25 mouse cellular contexts compared by ENCODE assay signal in genomic region chr4:120048274-120048673, GRCm38 (mm10). TPM values are rescaled to one million over a fixed set of nuclear protein-coding genes. Genes with fewer than 3 reads are reported as not detected.
DNase-seq lines count a peak whose midpoint lies in the region; ATAC-seq lines count a peak whose summit lies in the region.
"Had no signal": no experiment of that assay in that cellular context is flagged by ENCODE, and none has a peak within 500 bp of the region (broad histone marks: within the 10 kb centered on the region; RNA-seq: fewer than 3 reads in every experiment).

No protein-coding gene starts in this region.

- H3K4me2 ChIP-seq in embryonic facial prominence, embryonic 15.5 days (replicated peaks), result no peak overlapping the region
- H3K4me2 ChIP-seq in midbrain, embryonic 15.5 days, result no peak overlapping the region
- H3K4me2 ChIP-seq in midbrain, embryonic 13.5 days (replicated peaks), result no peak overlapping the region
- H3K4me2 ChIP-seq: embryonic facial prominence, embryonic 13.5 days; forebrain, embryonic 13.5 days; forebrain, embryonic 15.5 days had no signal

- ATAC-seq in embryonic facial prominence, embryonic 15.5 days (ENCODE audit: insufficient number of reproducible peaks, low FRiP score, low TSS enrichment, low read depth), result 0 out of 2 replicates have a peak, but pooled peaks have one; percentile 31
- ATAC-seq in megakaryocyte, adult 5-6 weeks (ENCODE audit: poor library complexity, severe bottlenecking), result no peak
- 0 out of 2 replicates have a peak, but pooled peaks have one; percentile 30 for ATAC-seq in midbrain, embryonic 15.5 days (replicated peaks)
- no peak for ATAC-seq in midbrain, embryonic 13.5 days
- ATAC-seq: CD4-positive, CD25-positive, alpha-beta regulatory T cell, adult 4 months; forebrain, embryonic 13.5 days; forebrain, embryonic 15.5 days; forebrain, postnatal 0 days had no signal

- no peak overlapping the region for H3K27ac ChIP-seq in embryonic facial prominence, embryonic 15.5 days (replicated peaks)
- no peak overlapping the region for H3K27ac ChIP-seq in embryonic facial prominence, embryonic 10.5 days (replicated peaks)
- H3K27ac ChIP-seq in midbrain, embryonic 15.5 days, result no peak overlapping the region
- H3K27ac ChIP-seq in midbrain, embryonic 13.5 days, result no peak overlapping the region
- H3K27ac ChIP-seq: embryonic facial prominence, embryonic 13.5 days; forebrain, embryonic 13.5 days; forebrain, embryonic 15.5 days had no signal

- no peak for DNase-seq in embryonic facial prominence, embryonic 10.5 days (ENCODE audit: low spot score)
- DNase-seq: adrenal gland, adult 2 months; adrenal gland, postnatal 10 days; adrenal gland, postnatal 25 days; B cell, adult 2 months; cerebellum, adult 11-12 months; cerebellum, adult 2 months; cerebellum, adult 9-10 months; cerebellum, postnatal 10 days; cerebellum, postnatal 25 days; forebrain, postnatal 0 days had no signal

- no peak overlapping the region for H3K9ac ChIP-seq in embryonic facial prominence, embryonic 15.5 days
- H3K9ac ChIP-seq in midbrain, embryonic 15.5 days, result no peak overlapping the region
- H3K9ac ChIP-seq in midbrain, embryonic 13.5 days (replicated peaks), result no peak overlapping the region
- H3K9ac ChIP-seq: embryonic facial prominence, embryonic 13.5 days; forebrain, embryonic 13.5 days; forebrain, embryonic 15.5 days; forebrain, postnatal 0 days had no signal

- H3K9me3 ChIP-seq in embryonic facial prominence, embryonic 15.5 days (replicated peaks), result no peaks in the 10 kb centered on the region
- no peaks in the 10 kb centered on the region for H3K9me3 ChIP-seq in embryonic facial prominence, embryonic 10.5 days
- H3K9me3 ChIP-seq in megakaryocyte, embryonic 14.5 days, result peaks cover 11% of the 10 kb centered on the region
- H3K9me3 ChIP-seq in midbrain, embryonic 15.5 days, result no peaks in the 10 kb centered on the region
- H3K9me3 ChIP-seq in midbrain, embryonic 13.5 days, result no peaks in the 10 kb centered on the region
- H3K9me3 ChIP-seq: embryonic facial prominence, embryonic 13.5 days; forebrain, embryonic 13.5 days; forebrain, embryonic 15.5 days had no signal

- H3K4me1 ChIP-seq in embryonic facial prominence, embryonic 15.5 days, result peaks cover 14% of the 10 kb centered on the region; the same call in 1 of the 2 replicates
- H3K4me1 ChIP-seq in embryonic facial prominence, embryonic 10.5 days, result peaks cover 23% of the 10 kb centered on the region
- H3K4me1 ChIP-seq in megakaryocyte, embryonic 14.5 days, result peaks cover 50% of the 10 kb centered on the region
- no peaks in the 10 kb centered on the region for H3K4me1 ChIP-seq in midbrain, embryonic 15.5 days
- H3K4me1 ChIP-seq in midbrain, embryonic 13.5 days (replicated peaks), result no peaks in the 10 kb centered on the region

- no peaks in the 10 kb centered on the region for H3K36me3 ChIP-seq in embryonic facial prominence, embryonic 15.5 days
- H3K36me3 ChIP-seq in embryonic facial prominence, embryonic 10.5 days (replicated peaks), result no peaks in the 10 kb centered on the region
- H3K36me3 ChIP-seq in megakaryocyte, embryonic 14.5 days (replicated peaks; ENCODE audit: low read length), result no peaks in the 10 kb centered on the region
- no peaks in the 10 kb centered on the region for H3K36me3 ChIP-seq in midbrain, embryonic 15.5 days (replicated peaks)
- H3K36me3 ChIP-seq in midbrain, embryonic 13.5 days, result no peaks in the 10 kb centered on the region
- H3K36me3 ChIP-seq: embryonic facial prominence, embryonic 13.5 days; forebrain, embryonic 15.5 days had no signal

- no peak overlapping the region for H3K4me3 ChIP-seq in embryonic facial prominence, embryonic 15.5 days (replicated peaks)
- H3K4me3 ChIP-seq in embryonic facial prominence, embryonic 10.5 days, result no peak overlapping the region
- H3K4me3 ChIP-seq in megakaryocyte, embryonic 14.5 days (replicated peaks), result peak overlapping the region; percentile 40
- H3K4me3 ChIP-seq in midbrain, embryonic 15.5 days, result no peak overlapping the region
- no peak overlapping the region for H3K4me3 ChIP-seq in midbrain, embryonic 13.5 days (replicated peaks)
- H3K4me3 ChIP-seq: embryonic facial prominence, embryonic 13.5 days; forebrain, embryonic 13.5 days; forebrain, embryonic 15.5 days had no signal

- no peaks in the 10 kb centered on the region for H3K27me3 ChIP-seq in embryonic facial prominence, embryonic 15.5 days
- H3K27me3 ChIP-seq in embryonic facial prominence, embryonic 10.5 days (replicated peaks; ENCODE audit: low read depth, poor library complexity, severe bottlenecking), result no peaks in the 10 kb centered on the region
- peaks cover 68% of the 10 kb centered on the region for H3K27me3 ChIP-seq in megakaryocyte, embryonic 14.5 days (replicated peaks)
- H3K27me3 ChIP-seq in midbrain, embryonic 15.5 days (replicated peaks), result no peaks in the 10 kb centered on the region
- H3K27me3 ChIP-seq in midbrain, embryonic 13.5 days, result no peaks in the 10 kb centered on the region
- H3K27me3 ChIP-seq: embryonic facial prominence, embryonic 13.5 days; forebrain, embryonic 13.5 days; forebrain, embryonic 15.5 days had no signal

- WGBS in embryonic facial prominence, embryonic 15.5 days, result 68% methylated on average over 4 of the region's 4 CpGs
- 79% methylated on average over 4 of the region's 4 CpGs for WGBS in embryonic facial prominence, embryonic 10.5 days
- 80% methylated on average over 4 of the region's 4 CpGs for WGBS in midbrain, embryonic 15.5 days
- WGBS in midbrain, embryonic 13.5 days, result 71% methylated on average over 4 of the region's 4 CpGs

RNA-seq across cellular contexts. Expression of gene AL607142.1, which starts 16.5 kb away (rescaled TPM):
- not detected in 2 replicates for polyA plus RNA-seq in embryonic facial prominence, embryonic 15.5 days (2015; fragmentation: Nextera tagmentation; extraction: Ambion mirVana)
- not detected in 2 replicates for polyA plus RNA-seq in embryonic facial prominence, embryonic 10.5 days (2016; fragmentation: Nextera tagmentation; extraction: Ambion mirVana)
- not detected in 2 replicates for polyA plus RNA-seq in megakaryocyte, embryonic 14.5 days (2012; ENCODE audit: insufficient read depth, low replicate concordance)
- total RNA-seq in megakaryocyte, adult 5-6 weeks (2015), result not detected in 2 replicates
- not detected in 2 replicates for total RNA-seq in megakaryocyte, adult 5-6 weeks (2017)
- not detected in 2 replicates for polyA plus RNA-seq in midbrain, embryonic 15.5 days (2015; fragmentation: Nextera tagmentation; extraction: Ambion mirVana)
- polyA plus RNA-seq in midbrain, embryonic 13.5 days (2015; fragmentation: Nextera tagmentation; extraction: Ambion mirVana), result not detected in 2 replicates
- total RNA-seq: adrenal gland, adult 2 months; adrenal gland, postnatal 10 days; adrenal gland, postnatal 25 days; ES-E14; forebrain, postnatal 0 days; MEL had no signal
- polyA plus RNA-seq: adrenal gland, adult 2 months; CD4-positive, CD25-positive, alpha-beta regulatory T cell, adult 4 months; cerebellum, adult 2 months; cortical plate, adult 2 months; embryonic facial prominence, embryonic 11.5 days; embryonic facial prominence, embryonic 13.5 days; forebrain, embryonic 11.5 days; forebrain, embryonic 13.5 days; forebrain, embryonic 15.5 days; forebrain, postnatal 0 days had no signal

Comparison
In these comparisons a context has a peak if more than half of its experiments do, and no peak if none do; other contexts are left out.
1. ATAC-seq: peak in embryonic facial prominence, embryonic 15.5 days (single experiment) and midbrain, embryonic 15.5 days (single experiment); none in megakaryocyte, adult 5-6 weeks (single experiment) and midbrain, embryonic 13.5 days (single experiment).